Comparison of ENCODE assay signal across 8 mouse cellular contexts in genomic region chr8:123423441-123423840, GRCm38 (mm10). TPM values are rescaled to one million over a fixed set of nuclear protein-coding genes. Genes with fewer than 3 reads are reported as not detected.
DNase-seq lines count a peak whose midpoint lies in the region; ATAC-seq and TF ChIP-seq lines count a peak whose summit lies in the region.

Gene Def8, plus strand, starts transcription at chr8:123423527.

- peaks cover 22% of the 10 kb centered on the region for H3K9me3 ChIP-seq in kidney, embryonic 14.5 days (ENCODE audit: control insufficient read depth, low read length)

- no peak for ATAC-seq in frontal cortex, adult (ENCODE audit: low TSS enrichment)
- no peak for ATAC-seq in kidney, embryonic 14.5 days (ENCODE audit: low FRiP score, low TSS enrichment)
- no peak for ATAC-seq in megakaryocyte, adult 5-6 weeks (ENCODE audit: poor library complexity, severe bottlenecking)

- DNase-seq in frontal cortex, adult 2 months (ENCODE audit: extremely low spot score in 1 of 2, low spot score in 1 of 2): no peak
- DNase-seq in gonadal fat pad, adult 2 months (ENCODE audit: low read depth): no peak
- DNase-seq in c-Kit-positive CD71-positive TER-119-positive erythroid progenitor cells, embryonic 14.5 days (ENCODE audit: low spot score): no peak
- no peak for DNase-seq in embryo, embryonic 10 days (ENCODE audit: low spot score)

- TF ChIP-seq POLR2A in bone marrow, adult 2 months (IDR thresholded peaks at IDR 0.05; ENCODE audit: borderline replicate concordance, control insufficient read depth, low read depth, low read length): no peak

- no peaks in the 10 kb centered on the region for H3K27me3 ChIP-seq in kidney, embryonic 14.5 days (ENCODE audit: control insufficient read depth, insufficient read depth, low read length)

- WGBS in bone marrow, adult 2 months: 85% methylated on average over 7 of the region's 7 CpGs
- WGBS in kidney, embryonic 14.5 days: 67% methylated on average over 7 of the region's 7 CpGs

- TF ChIP-seq CTCF in bone marrow, adult 2 months (IDR thresholded peaks at IDR 0.05; ENCODE audit: control insufficient read depth, insufficient read depth, low read length): no peak

- no peaks in the 10 kb centered on the region for H3K4me1 ChIP-seq in bone marrow, adult 2 months (ENCODE audit: control insufficient read depth, insufficient read depth, low read length)
- H3K4me1 ChIP-seq in kidney, embryonic 14.5 days (ENCODE audit: control insufficient read depth, insufficient read depth, low read length): no peaks in the 10 kb centered on the region

- H3K4me2 ChIP-seq in kidney, embryonic 14.5 days (replicated peaks; ENCODE audit: low read depth, low read length): peak within 1 kb of the TSS; percentile 40

- no peaks in the 10 kb centered on the region for H3K36me3 ChIP-seq in kidney, embryonic 14.5 days (ENCODE audit: control insufficient read depth, insufficient read depth, low read length)

- no peak within 1 kb of the TSS for H3K9ac ChIP-seq in kidney, embryonic 14.5 days (ENCODE audit: low read depth, low read length)

- no peak within 1 kb of the TSS for H3K27ac ChIP-seq in bone marrow, adult 2 months (ENCODE audit: control insufficient read depth, insufficient read depth, low read depth, low read length, poor library complexity)
- no peak within 1 kb of the TSS for H3K27ac ChIP-seq in kidney, embryonic 14.5 days (ENCODE audit: low read depth, low read length)

- no peak within 1 kb of the TSS for H3K4me3 ChIP-seq in bone marrow, adult 2 months (replicated peaks; ENCODE audit: control insufficient read depth, low read depth, low read length)
- H3K4me3 ChIP-seq in kidney, embryonic 14.5 days (ENCODE audit: low read length): peak within 1 kb of the TSS; percentile 27

RNA-seq across cellular contexts. Expression of gene Def8, which starts in this region (rescaled TPM):
- 41.5 and 41.8 TPM in 2 replicates for polyA plus RNA-seq in frontal cortex, adult 2 months (2012; rRNA removed)
- 10.3 and 16.7 TPM in 2 replicates for polyA plus RNA-seq in bone marrow, adult 2 months (2011; ENCODE audit: insufficient read depth, insufficient read length, low replicate concordance, missing spikeins)
- 42.0 and 45.1 TPM in 2 replicates for polyA plus RNA-seq in gonadal fat pad, adult 2 months (2012; rRNA removed)
- polyA plus RNA-seq in kidney, embryonic 14.5 days (2014; fragmentation: Nextera tagmentation; extraction: Ambion mirVana): 24.2 and 35.7 TPM in 2 replicates
- total RNA-seq in megakaryocyte, adult 5-6 weeks (2015): 15.2 and 19.6 TPM in 2 replicates
- total RNA-seq in megakaryocyte, adult 5-6 weeks (2017): 24.9 and 27.3 TPM in 2 replicates
